In genomic region chr6:134367366-134368281, GRCm38 (mm10) we compare ENCODE assay signal across 10 mouse cellular contexts. TPM values are rescaled to one million over a fixed set of nuclear protein-coding genes. Genes with fewer than 3 reads are reported as not detected.
DNase-seq lines count a peak whose midpoint lies in the region; ATAC-seq and TF ChIP-seq lines count a peak whose summit lies in the region.
"Had no signal": no experiment of that assay in that cellular context is flagged by ENCODE, and none has a peak within 500 bp of the region (broad histone marks: within the 10 kb centered on the region; RNA-seq: fewer than 3 reads in every experiment).

No protein-coding gene starts in this region.

- no peak for TF ChIP-seq EP300 in liver, postnatal 0 days (IDR thresholded peaks at IDR 0.05; ENCODE audit: low read depth)

- WGBS in midbrain, embryonic 10.5 days = 65% methylated on average over 12 of the region's 12 CpGs
- WGBS in midbrain, postnatal 0 days = 60% methylated on average over 12 of the region's 12 CpGs
- 41% methylated on average over 12 of the region's 12 CpGs for WGBS in embryonic facial prominence, embryonic 13.5 days
- WGBS in liver, postnatal 0 days (ENCODE audit: insufficient replicate concordance) = 34% methylated on average over 12 of the region's 12 CpGs
- 60% methylated on average over 12 of the region's 12 CpGs for WGBS in forebrain, embryonic 13.5 days

- no peaks in the 10 kb centered on the region for H3K27me3 ChIP-seq in midbrain, embryonic 10.5 days (ENCODE audit: low read depth, poor library complexity, severe bottlenecking)
- no peaks in the 10 kb centered on the region for H3K27me3 ChIP-seq in midbrain, postnatal 0 days (ENCODE audit: insufficient read depth, low read length)
- H3K27me3 ChIP-seq in embryonic facial prominence, embryonic 13.5 days = no peaks in the 10 kb centered on the region
- no peaks in the 10 kb centered on the region for H3K27me3 ChIP-seq in liver, postnatal 0 days (ENCODE audit: insufficient read depth, low read length)
- H3K27me3 ChIP-seq in forebrain, embryonic 13.5 days = no peaks in the 10 kb centered on the region

- no peaks in the 10 kb centered on the region for H3K9me3 ChIP-seq in midbrain, embryonic 10.5 days (replicated peaks)
- H3K9me3 ChIP-seq in midbrain, postnatal 0 days (ENCODE audit: low read length) = no peaks in the 10 kb centered on the region
- no peaks in the 10 kb centered on the region for H3K9me3 ChIP-seq in embryonic facial prominence, embryonic 13.5 days
- no peaks in the 10 kb centered on the region for H3K9me3 ChIP-seq in liver, postnatal 0 days (ENCODE audit: low read length)
- H3K9me3 ChIP-seq in forebrain, embryonic 13.5 days (replicated peaks) = no peaks in the 10 kb centered on the region

- H3K4me1 ChIP-seq in midbrain, embryonic 10.5 days = no peaks in the 10 kb centered on the region
- no peaks in the 10 kb centered on the region for H3K4me1 ChIP-seq in midbrain, postnatal 0 days (ENCODE audit: insufficient read depth, low read length)
- peaks cover 21% of the 10 kb centered on the region for H3K4me1 ChIP-seq in embryonic facial prominence, embryonic 13.5 days
- peaks cover 8% of the 10 kb centered on the region; the same call in 1 of the 2 replicates for H3K4me1 ChIP-seq in liver, postnatal 0 days (ENCODE audit: insufficient read depth)
- no peaks in the 10 kb centered on the region for H3K4me1 ChIP-seq in forebrain, embryonic 13.5 days

- no peak for ATAC-seq in midbrain, postnatal 0 days (ENCODE audit: low FRiP score)
- ATAC-seq in embryonic facial prominence, embryonic 13.5 days (ENCODE audit: insufficient number of reproducible peaks, insufficient read depth, low FRiP score, low TSS enrichment, low read depth) = no peak
- ATAC-seq in liver, postnatal 0 days = no peak
- ATAC-seq in forebrain, embryonic 13.5 days = no peak

- intact Hi-C loops in heart, postnatal 25 days (cut with DNase I) = no loop called here

- H3K36me3 ChIP-seq in midbrain, embryonic 10.5 days = no peaks in the 10 kb centered on the region
- no peaks in the 10 kb centered on the region for H3K36me3 ChIP-seq in midbrain, postnatal 0 days (ENCODE audit: insufficient read depth, low read length)
- H3K36me3 ChIP-seq in embryonic facial prominence, embryonic 13.5 days = no peaks in the 10 kb centered on the region
- H3K36me3 ChIP-seq in liver, postnatal 0 days (replicated peaks; ENCODE audit: insufficient read depth, low read length) = no peaks in the 10 kb centered on the region
- H3K36me3 ChIP-seq in forebrain, embryonic 13.5 days (ENCODE audit: poor library complexity, severe bottlenecking) = no peaks in the 10 kb centered on the region

- TF ChIP-seq CTCF in midbrain, postnatal 0 days (IDR thresholded peaks at IDR 0.05) = no peak
- no peak for TF ChIP-seq CTCF in liver, postnatal 0 days (IDR thresholded peaks at IDR 0.05; ENCODE audit: low read depth)

- peak; percentile 92 for DNase-seq in heart, adult 11 months
- DNase-seq in heart, postnatal 25 days (ENCODE audit: low spot score) = no peak
- DNase-seq in midbrain, embryonic 10.5 days (ENCODE audit: low spot score) = no peak
- DNase-seq in midbrain, postnatal 0 days (ENCODE audit: low spot score) = no peak
- DNase-seq in liver, postnatal 0 days = no peak
- DNase-seq in layer of hippocampus, postnatal 14 days (ENCODE audit: low spot score in 2 of 2) = no peak
- DNase-seq: right cerebral cortex, adult 18-20 months had no signal

- H3K9ac ChIP-seq in midbrain, postnatal 0 days (replicated peaks; ENCODE audit: low read length, poor library complexity, severe bottlenecking) = no peak overlapping the region
- H3K9ac ChIP-seq in embryonic facial prominence, embryonic 13.5 days = no peak overlapping the region
- no peak overlapping the region for H3K9ac ChIP-seq in liver, postnatal 0 days (replicated peaks)
- H3K9ac ChIP-seq in forebrain, embryonic 13.5 days = no peak overlapping the region

- H3K27ac ChIP-seq in midbrain, embryonic 10.5 days (replicated peaks) = 0 out of 2 replicates have a peak overlapping the region, but pooled peaks have one; percentile 13
- H3K27ac ChIP-seq in midbrain, postnatal 0 days (ENCODE audit: low read depth, low read length) = no peak overlapping the region
- H3K27ac ChIP-seq in embryonic facial prominence, embryonic 13.5 days = peak overlapping the region; percentile 60; the same call in 1 of the 2 replicates
- H3K27ac ChIP-seq in liver, postnatal 0 days (ENCODE audit: low read depth) = 0 out of 2 replicates have a peak overlapping the region, but pooled peaks have one; percentile 39
- no peak overlapping the region for H3K27ac ChIP-seq in forebrain, embryonic 13.5 days

- H3K4me3 ChIP-seq in midbrain, embryonic 10.5 days = no peak overlapping the region
- H3K4me3 ChIP-seq in midbrain, postnatal 0 days (ENCODE audit: low read depth, low read length) = no peak overlapping the region
- H3K4me3 ChIP-seq in embryonic facial prominence, embryonic 13.5 days = no peak overlapping the region
- H3K4me3 ChIP-seq in liver, postnatal 0 days (ENCODE audit: low read depth, low read length) = no peak overlapping the region
- H3K4me3 ChIP-seq in forebrain, embryonic 13.5 days = no peak overlapping the region

- H3K4me2 ChIP-seq in midbrain, postnatal 0 days (ENCODE audit: low read depth, low read length, poor library complexity, severe bottlenecking) = no peak overlapping the region
- H3K4me2 ChIP-seq in embryonic facial prominence, embryonic 13.5 days = 0 out of 2 replicates have a peak overlapping the region, but pooled peaks have one; percentile 1
- no peak overlapping the region for H3K4me2 ChIP-seq in liver, postnatal 0 days (ENCODE audit: low read depth, low read length)
- H3K4me2 ChIP-seq in forebrain, embryonic 13.5 days = no peak overlapping the region

RNA-seq across cellular contexts. Expression of gene Bcl2l14, which starts 28.5 kb away (rescaled TPM):
- total RNA-seq in heart, postnatal 25 days (2021) = not detected
- 0.09 and 0.12 TPM in 2 replicates for polyA plus RNA-seq in midbrain, embryonic 10.5 days (2016; fragmentation: Nextera tagmentation; extraction: Ambion mirVana)
- not detected in 2 replicates for total RNA-seq in midbrain, postnatal 0 days (2014; rRNA removed)
- polyA plus RNA-seq in midbrain, postnatal 0 days (2015; fragmentation: Nextera tagmentation; extraction: Ambion mirVana) = not detected in 2 replicates
- 1.0 and 2.3 TPM in 2 replicates for polyA plus RNA-seq in embryonic facial prominence, embryonic 13.5 days (2015; fragmentation: Nextera tagmentation; extraction: Ambion mirVana)
- 0.14 and 0.26 TPM in 2 replicates for polyA plus RNA-seq in liver, postnatal 0 days (2015; fragmentation: Nextera tagmentation; extraction: Ambion mirVana)
- not detected for total RNA-seq in layer of hippocampus, postnatal 14 days (2021)
- polyA plus RNA-seq in forebrain, embryonic 13.5 days (2015; fragmentation: Nextera tagmentation; extraction: Ambion mirVana) = not detected in 2 replicates
- total RNA-seq: gastrocnemius, adult 8-10 months had no signal

Comparison
In these comparisons a context has a peak if more than half of its experiments do, and no peak if none do; other contexts are left out.
1. H3K27ac ChIP-seq: peak in midbrain, embryonic 10.5 days (single experiment), embryonic facial prominence, embryonic 13.5 days (single experiment) and liver, postnatal 0 days (single experiment); none in midbrain, postnatal 0 days (single experiment) and forebrain, embryonic 13.5 days (single experiment).